24 mouse cellular contexts compared by ENCODE assay signal in genomic region chr14:19992873-19993569, GRCm38 (mm10). TPM values are rescaled to one million over a fixed set of nuclear protein-coding genes. Genes with fewer than 3 reads are reported as not detected.
DNase-seq lines count a peak whose midpoint lies in the region; ATAC-seq and TF ChIP-seq lines count a peak whose summit lies in the region.
"Had no signal": no experiment of that assay in that cellular context is flagged by ENCODE, and none has a peak within 500 bp of the region (broad histone marks: within the 10 kb centered on the region; RNA-seq: fewer than 3 reads in every experiment).

No protein-coding gene starts in this region.

- H3K4me1 ChIP-seq in E14TG2a.4 (replicated peaks; ENCODE audit: low read depth, low read length) = peaks cover 98% of the 10 kb centered on the region
- no peaks in the 10 kb centered on the region; the same call in 1 of the 2 replicates for H3K4me1 ChIP-seq in bone marrow, adult 2 months (ENCODE audit: control insufficient read depth, insufficient read depth, low read length)
- H3K4me1 ChIP-seq: heart, embryonic 10.5 days had no signal

- no peak for TF ChIP-seq POLR2A in bone marrow, adult 2 months (IDR thresholded peaks at IDR 0.05; ENCODE audit: borderline replicate concordance, control insufficient read depth, low read depth, low read length)

- no peak overlapping the region for H3K27ac ChIP-seq in bone marrow, adult 2 months (ENCODE audit: control insufficient read depth, insufficient read depth, low read depth, low read length, poor library complexity)
- H3K27ac ChIP-seq: embryonic facial prominence, embryonic 10.5 days; forebrain, embryonic 10.5 days; gastrocnemius, adult 2 months; heart, embryonic 10.5 days; hindbrain, embryonic 14.5 days had no signal

- no peaks in the 10 kb centered on the region for H3K36me3 ChIP-seq in E14TG2a.4 (ENCODE audit: insufficient read depth, low read length)
- H3K36me3 ChIP-seq: embryonic facial prominence, embryonic 10.5 days; forebrain, embryonic 10.5 days; heart, embryonic 10.5 days had no signal

- 0 out of 2 replicates have a peak overlapping the region, but pooled peaks have one; percentile 50 for H3K4me3 ChIP-seq in E14TG2a.4 (replicated peaks; ENCODE audit: low read length)
- H3K4me3 ChIP-seq in bone marrow, adult 2 months (replicated peaks; ENCODE audit: control insufficient read depth, low read depth, low read length) = no peak overlapping the region
- H3K4me3 ChIP-seq: embryonic facial prominence, embryonic 10.5 days; forebrain, embryonic 10.5 days; gastrocnemius, adult 2 months; heart, embryonic 10.5 days had no signal

- peak; percentile 13 for DNase-seq in thymus, postnatal 0 days (ENCODE audit: low spot score)
- no peak for DNase-seq in thymus, postnatal 14 days
- DNase-seq in liver = no peak
- no peak for DNase-seq in lung, postnatal 4 days
- no peak for DNase-seq in heart, adult 18-20 months
- DNase-seq: adrenal gland, adult 2 months; adrenal gland, postnatal 25 days; cerebellum, adult 11 months; cerebellum, adult 9-10 months; cerebellum, postnatal 25 days; gastrocnemius, adult 2 months; gastrocnemius, postnatal 25 days; heart, postnatal 10 days; kidney, adult 8-10 months had no signal

- no peak for TF ChIP-seq CTCF in E14TG2a.4 (conservative IDR thresholded peaks at IDR 0.05; ENCODE audit: low read length)
- TF ChIP-seq CTCF in bone marrow, adult 2 months (IDR thresholded peaks at IDR 0.05; ENCODE audit: control insufficient read depth, insufficient read depth, low read length) = 0 out of 2 replicates have a peak, but pooled peaks have one; percentile 13

- ATAC-seq in megakaryocyte-erythroid progenitor cell, adult 5-6 weeks (replicated peaks; ENCODE audit: low FRiP score, low TSS enrichment, poor library complexity, severe bottlenecking) = peak; percentile 80
- ATAC-seq: forebrain, embryonic 14.5 days; intestine, embryonic 16.5 days; Patski had no signal

- no peaks in the 10 kb centered on the region for H3K27me3 ChIP-seq in E14TG2a.4 (ENCODE audit: insufficient read depth, low read length)

- H3K9me3 ChIP-seq in E14TG2a.4 (ENCODE audit: low read length) = no peaks in the 10 kb centered on the region
- H3K9me3 ChIP-seq: embryonic facial prominence, embryonic 10.5 days; forebrain, embryonic 10.5 days; heart, embryonic 10.5 days had no signal

- WGBS in bone marrow, adult 2 months = 47% methylated on average over 8 of the region's 8 CpGs

RNA-seq across cellular contexts. Expression of gene Gng2, which starts 15.6 kb away (rescaled TPM):
- 28.0 and 34.2 TPM in 2 replicates for polyA plus RNA-seq in thymus, postnatal 0 days (2015; fragmentation: Nextera tagmentation; extraction: Ambion mirVana)
- 8.7 and 23.1 TPM in 2 replicates for polyA plus RNA-seq in bone marrow, adult 2 months (2011; ENCODE audit: insufficient read depth, insufficient read length, low replicate concordance, missing spikeins)
- 1.2 and 11.6 TPM in 2 replicates for total RNA-seq in megakaryocyte-erythroid progenitor cell, adult 5-6 weeks (2014; fragmentation: Nextera tagmentation)
- 5.7 and 11.8 TPM in 2 replicates for total RNA-seq in megakaryocyte-erythroid progenitor cell, adult 5-6 weeks (2017)
- 10 to 100 TPM; 11.1 to 12.6 TPM for total RNA-seq in heart, adult 18-20 months (2021)
